Mouse (Mus musculus) lung, adult 2 months (tissue): ENCODE measurements around the gene Akap6. TPM values are rescaled to one million over a fixed set of nuclear protein-coding genes. Genes with fewer than 3 reads are reported as not detected.

ENCODE experiments used
- DNase-seq: peaks from one replicate; pipeline ENCODE4 v3.0.0; 2022
- H3K4me1 ChIP-seq: fragments of 200-500 bp; 2 replicates; pipeline ENCODE4 v1.6.1; 2011; ENCODE audit warnings: low read length; ENCODE audit not compliant: control insufficient read depth, insufficient read depth
- H3K4me3 ChIP-seq: fragments of 200-500 bp; replicated peaks from 2 replicates; pipeline ENCODE3; 2011; ENCODE audit warnings: low read depth, mild to moderate bottlenecking, control low read depth, low read length; ENCODE audit errors: extremely low read depth
- CTCF ChIP-seq: fragments of 200-500 bp; IDR thresholded peaks from 2 replicates; pipeline ENCODE4 v1.5.1; 2011; ENCODE audit warnings: mild to moderate bottlenecking, low read length, control low read depth; ENCODE audit not compliant: insufficient read depth
- POLR2A ChIP-seq: fragments of 200-500 bp; IDR thresholded peaks from 2 replicates; pipeline ENCODE4 v1.6.1; 2011; ENCODE audit warnings: low read depth, mild to moderate bottlenecking, control low read depth, low read length, borderline replicate concordance; ENCODE audit errors: extremely low read depth
- WGBS: fragments of 180-500 bp; shearing (Covaris S2); methylation state at CpG from one replicate; pipeline ENCODE4 v1.1.7; 2018; 5-methylcytosine and 5-hydroxymethylcytosine counted together
- polyA plus RNA-seq: library from polyadenylated mRNA; depleted of rRNA; stranded (reverse); fragments of >200 nt; gene quantifications from 2 replicates; pipeline ENCODE4 v1.2.3, GENCODE M21; 2012; rRNA removed

The Akap6 gene
- polyA plus RNA-seq = 0.50 and 0.96 TPM in 2 replicates

- H3K4me3 ChIP-seq = no peak within 1 kb of the TSS
- 75% methylated on average over 6 of the region's 6 CpGs for WGBS
- no peak for DNase-seq
- no peak for TF ChIP-seq CTCF
- TF ChIP-seq POLR2A = no peak
- H3K4me1 ChIP-seq = no peaks in the 10 kb centered on the region
Observed at GRCm38 (mm10) chr12:52699146-52699545, at the start of gene Akap6. Gene Akap6, plus strand, starts transcription at chr12:52699383.

- no peaks in the 10 kb centered on the region for H3K4me1 ChIP-seq
- WGBS = 69% methylated on average over 7 of the region's 7 CpGs
- DNase-seq = no peak
- no peak overlapping the region for H3K4me3 ChIP-seq
- TF ChIP-seq POLR2A = no peak
- no peak for TF ChIP-seq CTCF
Observed at GRCm38 (mm10) chr12:52662907-52663790, 36.0 kb upstream of the Akap6 start.

- TF ChIP-seq CTCF (no peak), POLR2A (no peak)
- 75% methylated on average over 5 of the region's 5 CpGs for WGBS
- no peak for DNase-seq
- Histone ChIP-seq H3K4me3 (no peak overlapping the region), H3K4me1 (no peaks in the 10 kb centered on the region)
Observed at GRCm38 (mm10) chr12:52664944-52665343, 34.2 kb upstream of the Akap6 start.

GRCm38 (mm10) chr12:52671436-52671835 is 27.7 kb upstream of the Akap6 start:
- DNase-seq = no peak
- WGBS = 34% methylated on average over 7 of the region's 7 CpGs
- Histone ChIP-seq H3K4me3 (no peak overlapping the region), H3K4me1 (no peaks in the 10 kb centered on the region)
- TF ChIP-seq CTCF (no peak), POLR2A (no peak)

GRCm38 (mm10) chr12:52671943-52672342 is 27.2 kb upstream of the Akap6 start:
- 63% methylated on average over 6 of the region's 6 CpGs for WGBS
- no peaks in the 10 kb centered on the region for H3K4me1 ChIP-seq
- DNase-seq = no peak
- TF ChIP-seq CTCF = no peak
- TF ChIP-seq POLR2A = no peak
- H3K4me3 ChIP-seq = no peak overlapping the region

GRCm38 (mm10) chr12:52673361-52673960 is 25.7 kb upstream of the Akap6 start:
- H3K4me1 ChIP-seq = no peaks in the 10 kb centered on the region
- DNase-seq = no peak
- 63% methylated on average over 6 of the region's 6 CpGs for WGBS
- no peak overlapping the region for H3K4me3 ChIP-seq
- TF ChIP-seq CTCF (no peak), POLR2A (no peak)

- TF ChIP-seq CTCF (no peak), POLR2A (no peak)
- no peak for DNase-seq
- WGBS = 50% methylated on average over 4 of the region's 4 CpGs
- Histone ChIP-seq H3K4me1 (no peaks in the 10 kb centered on the region), H3K4me3 (no peak overlapping the region)
Observed at GRCm38 (mm10) chr12:52675010-52675409, 24.2 kb upstream of the Akap6 start.

- Histone ChIP-seq H3K4me3 (no peak overlapping the region), H3K4me1 (no peaks in the 10 kb centered on the region)
- DNase-seq = no peak
- TF ChIP-seq POLR2A (no peak), CTCF (no peak)
- 24% methylated on average over 9 of the region's 9 CpGs for WGBS
Observed at GRCm38 (mm10) chr12:52687355-52687754, 11.8 kb upstream of the Akap6 start.

GRCm38 (mm10) chr12:52688712-52689111 is 10.5 kb upstream of the Akap6 start:
- TF ChIP-seq POLR2A (no peak), CTCF (no peak)
- Histone ChIP-seq H3K4me1 (no peaks in the 10 kb centered on the region), H3K4me3 (no peak overlapping the region)
- 97% methylated on average over 2 of the region's 2 CpGs for WGBS
- no peak for DNase-seq

GRCm38 (mm10) chr12:52691552-52691951 is 7.6 kb upstream of the Akap6 start:
- no peak for DNase-seq
- no peak for TF ChIP-seq CTCF
- no peak for TF ChIP-seq POLR2A
- Histone ChIP-seq H3K4me3 (no peak overlapping the region), H3K4me1 (no peaks in the 10 kb centered on the region)
- WGBS = 95% methylated on average over 1 of the region's 1 CpGs
